Mouse (Mus musculus) neural tube, embryonic 11.5 days (tissue): ENCODE measurements around the gene Shc2. TPM values are rescaled to one million over a fixed set of nuclear protein-coding genes. Genes with fewer than 3 reads are reported as not detected.

Experiments
- ATAC-seq: fragments of 200-750 bp; cut with Nextera tagmentation; 2 replicates; pipeline ENCODE4 v1.8.0; 2017; ENCODE audit warnings: moderate number of reproducible peaks, mild to moderate bottlenecking, moderate TSS enrichment, moderate library complexity; ENCODE audit not compliant: insufficient read depth, low FRiP score, low TSS enrichment
- DNase-seq: peaks from one replicate; pipeline ENCODE4 v3.0.0-alpha.2; 2015; ENCODE audit warnings: low spot score
- H3K27ac ChIP-seq: fragments of 300-500 bp; sonication (generic); 2 replicates; pipeline ENCODE4 v1.5.1; 2014; ENCODE audit warnings: low read depth, mild to moderate bottlenecking, low read length
- H3K27me3 ChIP-seq: fragments of 300-500 bp; sonication (generic); 2 replicates; pipeline ENCODE4 v1.6.1; 2014; ENCODE audit warnings: mild to moderate bottlenecking, low read length, mixed read lengths; ENCODE audit not compliant: control insufficient read depth, insufficient read depth
- H3K36me3 ChIP-seq: fragments of 300-500 bp; sonication (generic); 2 replicates; pipeline ENCODE4 v1.6.1; 2014; ENCODE audit warnings: mild to moderate bottlenecking, low read length, moderate library complexity, mixed read lengths; ENCODE audit not compliant: control insufficient read depth, insufficient read depth
- H3K4me1 ChIP-seq: fragments of 300-500 bp; sonication (generic); 2 replicates; pipeline ENCODE4 v1.6.1; 2014; ENCODE audit warnings: low read length, mixed read lengths; ENCODE audit not compliant: control insufficient read depth, insufficient read depth
- H3K4me2 ChIP-seq: fragments of 300-500 bp; sonication (generic); 2 replicates; pipeline ENCODE4 v1.6.1; 2014; ENCODE audit warnings: low read depth, mild to moderate bottlenecking, moderate library complexity
- H3K4me3 ChIP-seq: fragments of 300-500 bp; sonication (generic); 2 replicates; pipeline ENCODE4 v1.5.1; 2014; ENCODE audit warnings: low read depth, low read length
- H3K9ac ChIP-seq: fragments of 300-500 bp; sonication (generic); 2 replicates; pipeline ENCODE4 v1.6.1; 2014; ENCODE audit warnings: mild to moderate bottlenecking, low read length
- H3K9me3 ChIP-seq: fragments of 300-500 bp; sonication (generic); 2 replicates; pipeline ENCODE4 v1.6.1; 2016; ENCODE audit warnings: low read length; ENCODE audit not compliant: control insufficient read depth
- WGBS: fragments of 180-500 bp; shearing (Covaris S2); extraction: QIAGEN DNeasy Blood & Tissue Kit; methylation state at CpG from one replicate; pipeline ENCODE4 v1.1.7; 2014; 5-methylcytosine and 5-hydroxymethylcytosine counted together
- polyA plus RNA-seq: library from polyadenylated mRNA; unstranded; fragments of >200 nt; fragmentation: Nextera tagmentation; extraction: Ambion mirVana; gene quantifications from 2 replicates; pipeline ENCODE4 v1.2.1, GENCODE M21; 2014

The Shc2 gene
- polyA plus RNA-seq, 1 experiment from 2014 or later: 23.1 TPM

- DNase-seq (no peak), ATAC-seq (no peak)
- H3K4me2 ChIP-seq: no peak overlapping the region
- no peak overlapping the region for H3K27ac ChIP-seq
- H3K4me1 ChIP-seq: no peaks in the 10 kb centered on the region
- no peaks in the 10 kb centered on the region for H3K36me3 ChIP-seq
- no peaks in the 10 kb centered on the region for H3K27me3 ChIP-seq
- WGBS: 76% methylated on average over 2 of the region's 2 CpGs
- no peak overlapping the region for H3K4me3 ChIP-seq
- H3K9ac ChIP-seq: no peak overlapping the region
- H3K9me3 ChIP-seq: no peaks in the 10 kb centered on the region
These were observed 22.6 kb upstream of the Shc2 start for GRCm38 (mm10) chr10:79660298-79660697.

DNA sequence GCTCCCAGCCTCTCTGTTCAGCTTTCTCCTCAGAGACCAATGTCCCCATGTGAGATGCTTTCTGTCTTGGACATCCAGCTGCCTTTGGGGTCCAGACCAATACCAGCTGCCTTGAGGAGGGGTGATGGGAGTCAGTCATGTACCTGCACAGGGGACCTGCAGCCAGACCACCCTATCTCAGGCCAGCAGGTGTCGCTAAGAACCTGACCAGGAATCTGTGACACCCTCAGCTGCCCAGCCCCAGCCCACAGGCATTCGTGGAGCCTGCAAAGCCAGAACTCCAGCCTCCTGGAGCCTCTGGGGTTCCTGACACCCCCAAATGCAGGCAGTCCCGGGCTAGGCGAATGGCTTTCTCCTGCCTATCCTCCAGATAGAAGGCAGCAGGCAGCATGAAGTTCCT lies 21.1 kb upstream of the Shc2 start:
- DNase-seq (peak; percentile 28), ATAC-seq (no peak)

GRCm38 (mm10) chr10:79654946-79655395 lies 17.3 kb upstream of the Shc2 start:
- Histone ChIP-seq H3K27ac (no peak overlapping the region), H3K9me3 (no peaks in the 10 kb centered on the region), H3K4me1 (no peaks in the 10 kb centered on the region), H3K36me3 (no peaks in the 10 kb centered on the region), H3K4me3 (no peak overlapping the region), H3K4me2 (no peak overlapping the region), H3K9ac (no peak overlapping the region), H3K27me3 (no peaks in the 10 kb centered on the region)
- WGBS: 36% methylated on average over 1 of the region's 1 CpGs
- DNase-seq (peak; percentile 56), ATAC-seq (peak; percentile 50; the same call in 1 of the 2 replicates)

More for the DNA sequence above, 21.1 kb upstream of the Shc2 start:
- no peak overlapping the region for H3K4me2 ChIP-seq
- H3K9me3 ChIP-seq: no peaks in the 10 kb centered on the region
- H3K36me3 ChIP-seq: no peaks in the 10 kb centered on the region
- H3K4me1 ChIP-seq: no peaks in the 10 kb centered on the region
- no peak overlapping the region for H3K4me3 ChIP-seq
- H3K27me3 ChIP-seq: no peaks in the 10 kb centered on the region
- 26% methylated on average over 4 of the region's 4 CpGs for WGBS
- H3K27ac ChIP-seq: no peak overlapping the region
- H3K9ac ChIP-seq: no peak overlapping the region

DNA sequence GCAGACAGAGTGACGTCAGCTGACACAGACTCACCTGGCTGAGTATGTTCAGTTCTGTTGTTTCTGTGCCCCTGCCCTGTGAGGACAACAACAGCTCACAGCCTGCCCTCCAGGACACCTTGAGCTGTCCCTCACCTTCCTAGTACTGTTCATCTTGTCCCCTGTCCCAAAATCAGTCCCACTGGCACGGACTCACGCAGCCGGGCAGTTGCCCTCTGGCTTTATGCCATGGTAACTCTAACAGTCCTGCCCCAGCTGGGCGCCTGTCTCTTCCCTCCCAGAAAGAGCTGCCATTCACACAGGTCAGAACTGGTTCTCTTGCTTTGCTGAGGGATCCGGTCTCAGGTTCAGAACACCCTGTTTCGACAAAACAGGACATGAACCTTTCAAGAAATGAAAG lies 15.1 kb upstream of the Shc2 start:
- DNase-seq: no peak
- WGBS: 88% methylated on average over 7 of the region's 7 CpGs
- Histone ChIP-seq H3K9ac (no peak overlapping the region), H3K9me3 (no peaks in the 10 kb centered on the region), H3K27me3 (no peaks in the 10 kb centered on the region), H3K4me3 (no peak overlapping the region), H3K27ac (no peak overlapping the region), H3K36me3 (no peaks in the 10 kb centered on the region), H3K4me1 (no peaks in the 10 kb centered on the region), H3K4me2 (no peak overlapping the region)
- no peak for ATAC-seq

GRCm38 (mm10) chr10:79649070-79649751 lies 11.5 kb upstream of the Shc2 start:
- ATAC-seq (peak; percentile 48; the same call in 1 of the 2 replicates), DNase-seq (peak; percentile 81)
- H3K27me3 ChIP-seq: no peaks in the 10 kb centered on the region
- H3K9ac ChIP-seq: no peak overlapping the region
- no peak overlapping the region for H3K4me2 ChIP-seq
- no peaks in the 10 kb centered on the region for H3K4me1 ChIP-seq
- H3K4me3 ChIP-seq: no peak overlapping the region
- H3K9me3 ChIP-seq: no peaks in the 10 kb centered on the region
- WGBS: 28% methylated on average over 7 of the region's 7 CpGs
- H3K27ac ChIP-seq: no peak overlapping the region
- no peaks in the 10 kb centered on the region for H3K36me3 ChIP-seq

DNA sequence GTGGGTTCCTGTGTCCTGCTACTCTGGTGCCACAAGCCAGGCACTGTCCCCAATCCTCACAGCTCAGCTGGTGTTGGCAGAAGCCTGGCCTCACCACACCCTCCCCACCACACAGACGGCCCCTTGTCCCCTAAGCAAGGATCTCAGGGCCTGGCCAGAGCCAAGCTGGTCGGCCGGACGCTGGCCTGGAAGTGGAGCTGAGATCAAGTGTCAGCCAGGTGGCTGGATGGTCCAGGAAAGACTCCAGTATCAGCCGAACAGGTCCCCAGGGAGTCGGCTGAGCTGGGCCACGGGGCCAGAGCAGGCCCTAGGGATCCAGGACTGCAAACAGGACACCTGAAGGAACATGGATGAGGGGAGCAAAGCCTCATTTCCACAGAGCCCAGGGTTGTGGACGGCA lies 8.0 kb upstream of the Shc2 start, which contains the start of gene Odf3l2:
TSS of gene Odf3l2 (minus strand) at position 28 of the 400 bp plus-strand sequence.
- Histone ChIP-seq H3K27me3 (no peaks in the 10 kb centered on the region), H3K4me1 (no peaks in the 10 kb centered on the region), H3K4me3 (no peak within 1 kb of the TSS), H3K27ac (no peak within 1 kb of the TSS), H3K9ac (no peak within 1 kb of the TSS), H3K9me3 (no peaks in the 10 kb centered on the region), H3K4me2 (no peak within 1 kb of the TSS), H3K36me3 (no peaks in the 10 kb centered on the region)
- ATAC-seq: no peak
- no peak for DNase-seq
- WGBS: 74% methylated on average over 8 of the region's 8 CpGs

DNA sequence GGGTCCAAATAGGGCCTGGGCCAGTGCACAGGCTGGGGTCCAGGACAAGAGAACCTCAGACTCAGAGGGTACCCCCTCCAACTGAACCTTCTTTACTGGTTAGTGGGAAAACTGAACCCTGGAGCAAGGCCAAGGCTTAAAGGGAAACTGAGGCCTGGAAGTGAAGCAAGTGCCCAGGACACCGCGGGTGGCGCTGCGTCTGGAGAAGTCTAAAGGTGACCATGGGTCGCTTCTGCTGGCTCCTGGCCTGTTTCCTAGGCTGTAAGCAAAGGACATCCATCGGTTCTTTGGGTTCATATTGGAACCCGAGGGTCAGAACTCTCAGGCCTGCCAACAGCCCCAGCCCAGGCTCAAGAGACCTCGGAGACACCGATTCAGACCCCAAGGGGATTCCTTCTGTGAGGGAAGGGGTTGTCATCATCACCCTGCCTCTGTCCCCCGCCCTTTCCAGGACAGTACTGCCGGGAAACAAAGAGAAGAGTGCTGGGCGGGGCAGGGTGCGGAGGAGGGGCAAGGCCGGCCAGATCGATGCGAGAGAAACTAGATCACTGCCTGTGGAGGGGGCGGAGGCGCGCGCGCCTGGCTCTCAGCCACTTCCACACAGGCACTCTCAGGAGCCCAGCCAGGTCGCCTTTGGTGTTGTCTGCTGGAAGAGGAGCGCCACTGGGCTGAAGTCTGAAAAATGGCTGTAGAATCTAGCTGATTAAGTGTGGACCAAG lies 927 bp upstream of the Shc2 start:
- no peaks in the 10 kb centered on the region for H3K36me3 ChIP-seq
- 0 out of 2 replicates have a peak, but pooled peaks cover 2% of the 10 kb centered on the region for H3K27me3 ChIP-seq
- peak overlapping the region; percentile 73 for H3K27ac ChIP-seq
- peak overlapping the region; percentile 89 for H3K9ac ChIP-seq
- H3K4me1 ChIP-seq: peaks cover 8% of the 10 kb centered on the region
- no peaks in the 10 kb centered on the region for H3K9me3 ChIP-seq
- H3K4me3 ChIP-seq: peak overlapping the region; percentile 85; the same call in 1 of the 2 replicates
- 5% methylated on average over 23 of the region's 23 CpGs for WGBS
- DNase-seq: peak; percentile 72
- peak; percentile 42 for ATAC-seq
- H3K4me2 ChIP-seq: peak overlapping the region; percentile 91

GRCm38 (mm10) chr10:79636287-79636686 lies 1.4 kb downstream of the Shc2 start:
- Histone ChIP-seq H3K9ac (peak overlapping the region; percentile 89), H3K9me3 (no peaks in the 10 kb centered on the region), H3K27ac (no peak overlapping the region), H3K4me3 (peak overlapping the region; percentile 85; the same call in 1 of the 2 replicates), H3K4me2 (peak overlapping the region; percentile 91), H3K36me3 (no peaks in the 10 kb centered on the region), H3K27me3 (0 out of 2 replicates have a peak, but pooled peaks cover 2% of the 10 kb centered on the region), H3K4me1 (peaks cover 8% of the 10 kb centered on the region)
- ATAC-seq (no peak), DNase-seq (no peak)
- WGBS: 80% methylated on average over 8 of the region's 8 CpGs
